Mouse (Mus musculus): Measurements from ENCODE around the gene Lzic. TPM values are rescaled to one million over a fixed set of nuclear protein-coding genes. Genes with fewer than 3 reads are reported as not detected.

The Lzic gene
- polyA plus RNA-seq (2021; fragmentation: Nextera tagmentation): 18.3 and 22.7 TPM in 2 replicates
- long read RNA-seq, experiment 1, partial matches to known transcripts: 2 of 16 reads
- long read RNA-seq, experiment 1, other reads (novel, unspliced or antisense): 12 of 16 reads
- long read RNA-seq, experiment 2, transcript Lzic-201 (7 exons, 1,817 nt): major isoform, 28 of 74 reads
- long read RNA-seq, experiment 2, partial matches to known transcripts: 0 of 74 reads
- long read RNA-seq, experiment 2, other reads (novel, unspliced or antisense): 46 of 74 reads

GRCm38 (mm10) chr4:149485053-149485824 is at the start of gene Lzic, which contains the start of gene Nmnat1:
Gene Lzic, plus strand, starts transcription at chr4:149485229.
Gene Nmnat1, minus strand, starts transcription at chr4:149485202.

DNA sequence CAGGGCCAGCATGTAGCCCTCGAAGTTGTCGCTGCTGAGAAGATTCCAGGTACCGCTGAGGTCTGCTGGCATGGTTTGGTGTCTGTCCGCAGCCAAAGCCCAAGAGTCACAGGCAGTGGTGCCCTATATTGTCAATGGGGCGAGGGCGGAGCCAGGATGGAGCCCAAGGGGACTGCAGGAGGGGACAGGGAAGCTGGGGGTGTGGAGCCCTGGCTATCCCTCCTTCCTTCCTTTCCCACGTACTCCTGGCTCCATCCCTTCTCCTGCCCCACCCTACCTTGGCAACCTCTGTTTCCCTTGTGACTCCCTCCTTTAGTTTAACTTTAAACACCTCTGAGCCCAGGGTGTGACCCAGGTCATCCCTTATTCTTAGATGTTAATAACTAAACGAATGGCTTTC is 30.1 kb upstream of the Lzic start, which contains the start of gene Rbp7:
Rbp7 (minus strand) TSS at position 100 of the 400 bp plus-strand sequence.

GRCm38 (mm10) chr4:149477078-149477477 is 8.0 kb upstream of the Lzic start, which contains the start of gene Tmem274:
Gene Tmem274, plus strand, starts transcription at chr4:149477378.

DNA sequence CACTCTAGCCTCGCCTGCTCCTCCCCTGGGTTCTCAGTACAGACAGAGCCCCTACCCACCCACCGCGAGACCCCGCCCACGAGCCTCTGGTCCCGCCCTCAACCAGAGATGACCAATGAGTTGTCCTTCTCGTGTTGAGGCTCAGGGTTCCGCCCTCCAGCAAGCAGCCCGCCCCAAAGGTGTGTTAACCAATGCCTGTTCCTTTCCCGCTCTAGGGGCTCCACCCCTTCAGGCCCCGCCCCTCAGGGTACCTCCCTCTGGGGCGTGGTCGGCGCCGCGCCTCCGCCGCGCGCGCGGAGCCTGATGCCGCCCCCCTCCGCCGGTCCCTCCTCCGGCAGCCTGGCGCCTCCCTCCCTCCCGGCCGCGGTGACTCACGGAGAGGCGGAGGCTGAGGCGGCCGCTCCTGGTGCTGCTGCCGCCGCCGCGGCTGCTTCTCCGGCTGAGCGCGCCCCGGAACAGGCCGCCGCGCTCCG is 32.9 kb downstream of the Lzic start, which contains the start of gene Ctnnbip1:
Ctnnbip1 (plus strand) TSS at position 369 of the 473 bp plus-strand sequence.

Small RNA genes lying within 50 kb of the gene (microRNA-seq; reads per million reads assigned to microRNA genes)
- 0.86 reads per million for gene Mir5616

Other genes starting within 250 kb of the Lzic start
- gene Kif1b, start 177.5 kb upstream of the Lzic start, polyA plus RNA-seq (2021; fragmentation: Nextera tagmentation): 53.2 and 57.3 TPM in 2 replicates
- 22.1 and 25.7 TPM in 2 replicates for gene Ube4b, start 58.5 kb upstream of the Lzic start, polyA plus RNA-seq (2021; fragmentation: Nextera tagmentation)
- gene Rbp7, start 30.3 kb upstream of the Lzic start, polyA plus RNA-seq (2021; fragmentation: Nextera tagmentation): 0.79 TPM in 1 of 2 replicates, not detected in the other
- not detected in 2 replicates for gene Tmem274, start 7.9 kb upstream of the Lzic start, polyA plus RNA-seq (2021; fragmentation: Nextera tagmentation)
- gene Nmnat1, start within 50 bp of the Lzic start, polyA plus RNA-seq (2021; fragmentation: Nextera tagmentation): 3.3 and 4.4 TPM in 2 replicates
- gene Ctnnbip1, start 33.0 kb downstream of the Lzic start, polyA plus RNA-seq (2021; fragmentation: Nextera tagmentation): 52.4 and 68.7 TPM in 2 replicates
- 65.3 and 70.3 TPM in 2 replicates for gene Clstn1, start 101.2 kb downstream of the Lzic start, polyA plus RNA-seq (2021; fragmentation: Nextera tagmentation)
- gene Pik3cd, start 217.3 kb downstream of the Lzic start, polyA plus RNA-seq (2021; fragmentation: Nextera tagmentation): 4.3 and 6.9 TPM in 2 replicates

Data from layer of hippocampus, adult 6 months (tissue).